Mouse (Mus musculus): ENCODE results near the gene A730061H03Rik. TPM values are rescaled to one million over a fixed set of nuclear protein-coding genes. Genes with fewer than 3 reads are reported as not detected.

A730061H03Rik gene
- 0.76 and 0.83 TPM in 2 replicates for polyA plus RNA-seq (2012; rRNA removed)

GRCm38 (mm10) chr14:55560202-55561073, at the start of gene A730061H03Rik:
Gene A730061H03Rik, minus strand, starts transcription at chr14:55560406.

DNA sequence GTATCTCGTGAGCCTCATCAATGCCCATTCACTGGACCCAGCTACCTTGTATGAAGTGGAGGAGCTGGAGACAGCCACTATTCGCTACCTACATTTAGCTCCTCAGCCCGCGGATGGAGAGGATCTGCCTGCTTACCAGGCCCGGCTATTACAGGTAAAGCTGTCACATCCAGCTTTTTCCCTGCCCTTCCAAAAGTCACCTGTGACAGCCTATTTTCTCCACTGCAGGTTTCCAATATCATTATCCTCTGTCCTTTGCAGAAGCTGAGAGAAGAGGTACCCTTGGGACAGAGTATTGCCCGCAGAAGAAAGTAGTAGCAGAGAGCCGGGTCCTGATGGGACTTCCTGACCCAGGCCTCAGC, 43.0 kb upstream of the A730061H03Rik start, which contains the start of gene Irf9:
Gene Irf9, plus strand, starts transcription at position 301 of the 362 bp plus-strand sequence.

DNA sequence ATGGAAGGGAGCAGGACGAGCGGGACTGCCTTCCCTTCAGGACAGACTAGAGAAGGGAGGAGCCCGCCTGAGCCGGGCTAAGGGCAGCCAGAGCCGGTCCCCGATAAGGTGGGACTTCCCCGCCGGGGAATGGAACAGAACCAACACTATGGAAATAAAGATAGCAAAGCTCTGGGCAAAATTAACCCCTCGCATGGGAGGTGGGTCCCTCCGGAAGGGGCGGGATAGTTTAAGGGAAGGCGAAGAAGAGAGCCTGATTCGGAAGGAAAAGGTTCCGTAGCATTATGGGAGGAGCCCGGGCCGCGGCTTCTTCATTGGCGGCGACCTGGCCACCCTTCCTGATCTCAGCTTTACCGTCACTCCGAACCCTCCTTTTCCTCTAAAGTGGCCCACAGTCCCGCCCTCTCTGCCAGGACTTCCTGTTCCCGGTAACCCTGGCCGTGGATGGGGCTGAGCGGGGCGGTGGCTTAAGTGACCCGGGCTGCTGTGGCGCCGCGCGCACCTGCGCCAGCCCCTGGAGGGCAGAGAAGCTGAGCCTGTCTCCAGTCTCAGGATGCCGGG, 31.2 kb upstream of the A730061H03Rik start, which contains the start of gene Rnf31:
Gene Rnf31, plus strand, starts transcription at position 378 of the 561 bp plus-strand sequence.

DNA sequence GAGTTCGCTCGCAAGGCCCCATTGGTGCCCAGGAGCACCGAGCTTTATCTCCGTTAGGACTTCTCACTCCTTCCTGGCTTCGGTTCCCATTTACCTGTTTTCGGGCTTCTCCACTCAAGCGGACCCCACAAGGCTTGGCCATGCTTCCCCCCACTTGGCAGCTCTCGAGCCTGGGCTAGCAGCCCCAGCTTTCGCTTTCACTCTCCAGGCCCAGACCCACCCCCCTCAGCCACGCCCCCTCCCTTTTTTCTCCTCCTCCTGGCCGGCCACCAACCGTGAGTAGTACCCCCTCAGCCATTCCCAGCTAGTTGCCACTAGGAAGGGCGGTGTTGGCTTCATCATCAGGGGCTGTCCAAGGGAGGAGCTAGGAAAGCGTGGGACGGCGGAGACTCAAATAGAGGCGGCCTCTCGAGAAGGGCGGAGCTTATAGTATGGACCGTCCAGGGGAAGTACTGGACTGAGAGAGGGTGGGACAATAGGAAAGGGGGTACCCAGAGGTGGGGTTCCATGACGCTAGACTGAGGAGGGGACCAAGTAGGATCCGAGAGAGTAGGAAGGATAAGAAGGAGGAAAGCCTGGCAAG, 30.6 kb upstream of the A730061H03Rik start, which contains the start of gene Psme2:
Gene Psme2, minus strand, starts transcription at position 366 of the 583 bp plus-strand sequence.

GRCm38 (mm10) chr14:55584702-55585565, 24.7 kb upstream of the A730061H03Rik start, which contains the start of gene Emc9:
Gene Emc9, minus strand, starts transcription at chr14:55585302.

GRCm38 (mm10) chr14:55577871-55578667, 17.9 kb upstream of the A730061H03Rik start, which contains the start of gene Psme1:
Gene Psme1, plus strand, starts transcription at chr14:55578123.

DNA sequence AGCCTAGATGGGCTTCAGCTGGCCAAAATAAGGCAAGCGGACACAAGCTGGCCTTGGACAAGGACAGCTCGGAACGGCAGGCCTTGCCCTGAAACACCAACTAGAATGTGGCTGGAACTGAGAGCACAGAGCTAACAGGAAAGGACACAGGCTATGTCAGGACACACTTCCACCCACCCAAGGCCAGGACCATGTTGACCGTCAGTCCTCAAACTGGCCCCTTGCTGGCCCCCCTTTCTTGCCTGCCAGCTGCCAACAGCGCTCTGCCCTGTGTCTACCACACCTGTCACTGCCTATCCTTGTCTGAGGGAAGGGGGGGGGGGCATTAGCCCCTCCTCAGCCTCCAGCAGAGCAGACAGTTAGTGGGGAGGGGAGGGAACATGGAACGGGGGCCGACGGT, 15.1 kb upstream of the A730061H03Rik start, which contains the start of gene Fitm1:
Gene Fitm1, plus strand, starts transcription at position 316 of the 400 bp plus-strand sequence.

DNA sequence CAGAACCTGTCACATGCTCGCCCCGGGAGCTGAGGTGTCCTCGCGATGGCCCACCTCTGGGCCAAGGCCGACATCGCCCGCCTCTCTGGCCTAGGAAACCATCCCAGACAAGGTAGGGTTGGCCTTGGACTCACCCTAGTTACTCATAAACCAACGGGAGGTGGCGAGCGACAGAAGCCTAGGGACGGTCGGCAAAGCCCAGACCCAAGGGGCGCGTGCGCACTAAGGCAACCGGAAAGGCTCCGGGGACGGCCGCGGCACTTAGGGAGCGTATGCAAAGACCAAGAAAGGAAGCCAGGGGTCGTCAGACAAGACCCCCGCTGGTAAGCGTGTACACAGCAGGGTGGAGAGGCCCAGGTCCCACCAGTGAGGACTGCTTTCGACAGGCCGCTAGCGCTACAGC, 406 bp downstream of the A730061H03Rik start, which contains the start of gene Dcaf11:
Gene Dcaf11, plus strand, starts transcription at position 208 of the 403 bp plus-strand sequence.

GRCm38 (mm10) chr14:55540067-55540786, 20.0 kb downstream of the A730061H03Rik start, which contains the start of gene Pck2:
Gene Pck2, plus strand, starts transcription at chr14:55540266.

DNA sequence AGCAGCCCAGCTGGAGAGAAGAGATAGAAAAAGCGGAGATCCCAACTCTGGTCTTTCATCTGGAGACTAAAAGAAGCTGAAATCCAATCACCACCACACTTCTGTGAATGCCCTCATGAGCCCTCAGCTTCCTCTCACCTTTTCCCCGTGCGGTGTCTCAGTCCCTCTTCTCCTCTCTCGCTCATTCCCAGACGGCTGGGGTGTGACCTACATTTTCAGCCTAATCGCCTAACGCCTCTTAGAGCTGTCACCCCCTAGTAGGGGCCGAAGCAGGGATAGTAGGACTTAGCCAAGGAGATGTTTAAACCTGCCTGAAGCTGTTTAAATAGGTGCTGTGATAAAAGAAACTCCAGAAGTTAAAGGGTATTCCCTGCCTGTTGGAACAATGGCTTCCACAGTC, 35.4 kb downstream of the A730061H03Rik start, which contains the start of gene Nrl:
Gene Nrl, minus strand, starts transcription at position 197 of the 400 bp plus-strand sequence.

DNA sequence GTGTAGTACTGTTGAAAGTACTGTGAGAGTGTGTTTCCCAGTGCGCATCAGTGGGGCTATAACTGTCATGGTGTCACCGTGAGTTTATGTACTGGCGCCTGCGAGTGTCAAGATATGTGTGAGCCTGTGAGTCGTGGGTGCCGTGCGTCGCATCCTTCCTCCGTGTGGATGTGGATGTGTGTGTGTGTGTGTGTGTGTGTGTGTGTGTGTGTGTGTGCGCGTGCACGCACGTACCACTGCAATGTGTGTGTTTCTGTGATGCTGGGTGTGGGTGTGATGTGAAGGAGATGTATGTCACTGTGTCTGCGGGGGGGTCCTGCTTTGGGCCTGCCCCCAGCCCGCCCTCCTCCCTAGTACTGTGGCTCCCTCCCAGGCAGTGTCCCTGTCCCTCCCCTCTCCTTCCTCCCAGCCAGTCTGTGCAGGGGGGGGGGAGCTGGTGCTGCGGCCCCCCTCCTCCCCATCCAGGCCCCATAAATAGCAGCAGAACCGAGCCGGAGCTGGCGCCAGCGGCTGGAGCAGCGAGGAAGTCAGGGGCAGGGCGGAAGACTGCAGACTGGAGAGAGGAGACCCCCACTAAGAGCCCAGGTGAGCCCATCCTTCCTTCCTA, 50.0 kb downstream of the A730061H03Rik start, which contains the start of gene Cpne6:
Gene Cpne6, plus strand, starts transcription at position 321 of the 607 bp plus-strand sequence.

Other genes starting within 250 kb of the A730061H03Rik start
- 45.3 and 46.0 TPM in 2 replicates for gene Dhrs4, start 81.6 kb downstream of the A730061H03Rik start, polyA plus RNA-seq (2012; rRNA removed)
- 2.0 and 2.3 TPM in 2 replicates for gene Carmil3, start 69.8 kb downstream of the A730061H03Rik start, polyA plus RNA-seq (2012; rRNA removed)
- gene Cpne6, start 50.0 kb downstream of the A730061H03Rik start, polyA plus RNA-seq (2012; rRNA removed) = 0.06 and 0.08 TPM in 2 replicates
- 0.01 TPM in 1 of 2 replicates, not detected in the other for gene Nrl, start 35.4 kb downstream of the A730061H03Rik start, polyA plus RNA-seq (2012; rRNA removed)
- 21.6 and 22.1 TPM in 2 replicates for gene Pck2, start 20.1 kb downstream of the A730061H03Rik start, polyA plus RNA-seq (2012; rRNA removed)
- 29.4 and 35.9 TPM in 2 replicates for gene Dcaf11, start 400 bp downstream of the A730061H03Rik start, polyA plus RNA-seq (2012; rRNA removed)
- 0.20 and 0.69 TPM in 2 replicates for gene Fitm1, start 15.2 kb upstream of the A730061H03Rik start, polyA plus RNA-seq (2012; rRNA removed)
- 49.6 and 57.9 TPM in 2 replicates for gene Psme1, start 17.7 kb upstream of the A730061H03Rik start, polyA plus RNA-seq (2012; rRNA removed)
- 17.8 and 19.8 TPM in 2 replicates for gene Emc9, start 24.9 kb upstream of the A730061H03Rik start, polyA plus RNA-seq (2012; rRNA removed)
- gene Psme2, start 30.7 kb upstream of the A730061H03Rik start, polyA plus RNA-seq (2012; rRNA removed) = 63.6 and 64.0 TPM in 2 replicates
- 5.9 and 7.5 TPM in 2 replicates for gene Rnf31, start 31.3 kb upstream of the A730061H03Rik start, polyA plus RNA-seq (2012; rRNA removed)
- 17.6 and 23.7 TPM in 2 replicates for gene Irf9, start 43.2 kb upstream of the A730061H03Rik start, polyA plus RNA-seq (2012; rRNA removed)
- 1.7 and 2.1 TPM in 2 replicates for gene Rec8, start 57.6 kb upstream of the A730061H03Rik start, polyA plus RNA-seq (2012; rRNA removed)
- 24.1 TPM in 2 replicates for gene Ipo4, start 75.6 kb upstream of the A730061H03Rik start, polyA plus RNA-seq (2012; rRNA removed)
- 1.5 and 1.6 TPM in 2 replicates for gene Gm49378, start 77.5 kb upstream of the A730061H03Rik start, polyA plus RNA-seq (2012; rRNA removed)
- 25.0 and 29.3 TPM in 2 replicates for gene Tm9sf1, start 83.4 kb upstream of the A730061H03Rik start, polyA plus RNA-seq (2012; rRNA removed)
- 0.35 and 0.44 TPM in 2 replicates for gene Tssk4, start 89.8 kb upstream of the A730061H03Rik start, polyA plus RNA-seq (2012; rRNA removed)
- 14.2 and 15.2 TPM in 2 replicates for gene Mdp1, start 100.1 kb upstream of the A730061H03Rik start, polyA plus RNA-seq (2012; rRNA removed)
- 13.3 and 16.5 TPM in 2 replicates for gene Gmpr2, start 111.5 kb upstream of the A730061H03Rik start, polyA plus RNA-seq (2012; rRNA removed)
- 177 and 195 TPM in 2 replicates for gene Nedd8, start 111.7 kb upstream of the A730061H03Rik start, polyA plus RNA-seq (2012; rRNA removed)
- gene Tinf2, start 121.4 kb upstream of the A730061H03Rik start, polyA plus RNA-seq (2012; rRNA removed) = 15.3 and 17.8 TPM in 2 replicates
- gene Tgm1, start 153.5 kb upstream of the A730061H03Rik start, polyA plus RNA-seq (2012; rRNA removed) = 2.4 and 2.5 TPM in 2 replicates
- 10.6 and 12.3 TPM in 2 replicates for gene Rabggta, start 161.9 kb upstream of the A730061H03Rik start, polyA plus RNA-seq (2012; rRNA removed)
- 27.6 and 31.2 TPM in 2 replicates for gene Dhrs1, start 185.3 kb upstream of the A730061H03Rik start, polyA plus RNA-seq (2012; rRNA removed)
- gene Nop9, start 185.3 kb upstream of the A730061H03Rik start, polyA plus RNA-seq (2012; rRNA removed) = 12.2 and 15.0 TPM in 2 replicates
- gene Cideb, start 198.1 kb upstream of the A730061H03Rik start, polyA plus RNA-seq (2012; rRNA removed) = 36.1 and 38.6 TPM in 2 replicates
- gene Ltb4r2, start 201.0 kb upstream of the A730061H03Rik start, polyA plus RNA-seq (2012; rRNA removed) = 0.57 and 0.65 TPM in 2 replicates
- gene Ltb4r1, start 205.6 kb upstream of the A730061H03Rik start, polyA plus RNA-seq (2012; rRNA removed) = 2.2 and 3.1 TPM in 2 replicates
- 0.86 and 0.99 TPM in 2 replicates for gene Adcy4, start 223.7 kb upstream of the A730061H03Rik start, polyA plus RNA-seq (2012; rRNA removed)
- gene Ripk3, start 228.5 kb upstream of the A730061H03Rik start, polyA plus RNA-seq (2012; rRNA removed) = 12.6 and 15.4 TPM in 2 replicates